In genomic region chr1:58358958-58359901, GRCm38 (mm10) we compare ENCODE assay signal across 8 mouse cellular contexts. TPM values are rescaled to one million over a fixed set of nuclear protein-coding genes. Genes with fewer than 3 reads are reported as not detected.
A peak's percentile ranks its signal among the peaks of the same experiment; 100 is the strongest.
DNase-seq lines count a peak whose midpoint lies in the region; ATAC-seq and TF ChIP-seq lines count a peak whose summit lies in the region.

No protein-coding gene starts in this region.

- DNase-seq in 416B (ENCODE audit: low read depth) = peak; percentile 94
- DNase-seq in Patski (ENCODE audit: low read depth, low spot score) = peak; percentile 59
- peak; percentile 21 to 58 for DNase-seq in gastrocnemius, adult 8-10 months (ENCODE audit: low spot score in 2 of 2)
- DNase-seq in layer of hippocampus, adult 9-10 months (ENCODE audit: low spot score) = peak; percentile 7
- no peak for DNase-seq in kidney, postnatal 36 days
- DNase-seq in thymus, postnatal 0 days (ENCODE audit: low spot score) = no peak
- no peak for DNase-seq in natural killer cell, adult 2 months (ENCODE audit: low spot score in 2 of 2)

- CTCF ChIA-PET in Patski (lab: Charles Lee) = no interaction called here

- peak overlapping the region; percentile 88 for H3K27ac ChIP-seq in olfactory bulb, adult 2 months (ENCODE audit: insufficient read depth, low read depth, low read length)

- WGBS in olfactory bulb, adult 2 months = 64% methylated on average over 19 of the region's 19 CpGs

- POLR2A ChIA-PET in Patski (lab: Charles Lee) = no interaction called here

- H3K27me3 ChIP-seq in Patski = no peaks in the 10 kb centered on the region

- TF ChIP-seq POLR2A in olfactory bulb, adult 2 months (IDR thresholded peaks at IDR 0.05; ENCODE audit: insufficient read depth, low read depth, low read length) = no peak

- peak; percentile 98 for ATAC-seq in Patski

- H3K4me1 ChIP-seq in olfactory bulb, adult 2 months (ENCODE audit: control insufficient read depth, insufficient read depth, low read length) = peaks cover 9% of the 10 kb centered on the region; the same call in 1 of the 2 replicates

- TF ChIP-seq CTCF in Patski (IDR thresholded peaks at IDR 0.05) = no peak
- TF ChIP-seq CTCF in olfactory bulb, adult 2 months (IDR thresholded peaks at IDR 0.05; ENCODE audit: insufficient read depth, low read depth, low read length) = no peak

- in situ Hi-C loops in Patski (cut with MboI; ENCODE audit: low pct_unique_long_range_greater_than_20kb) = no loop called here

- no peak overlapping the region for H3K4me3 ChIP-seq in olfactory bulb, adult 2 months (ENCODE audit: insufficient read depth, low read depth, low read length)

RNA-seq across cellular contexts. Expression of gene Bzw1, which starts 33.5 kb away (rescaled TPM):
- polyA plus RNA-seq in Patski (2021) = 205 TPM
- total RNA-seq in gastrocnemius, adult 8-10 months (2022) = 10 to 100 TPM; 37.6 to 46.4 (median 43.5) TPM
- polyA plus RNA-seq in olfactory bulb, adult 2 months (2012; ENCODE audit: insufficient read depth, insufficient read length, low replicate concordance, missing spikeins) = 105 and 158 TPM in 2 replicates
- 437 and 440 TPM in 2 replicates for polyA plus RNA-seq in thymus, postnatal 0 days (2015; fragmentation: Nextera tagmentation; extraction: Ambion mirVana)

Comparison
In these comparisons a context has a peak if more than half of its experiments do, and no peak if none do; other contexts are left out.
1. DNase-seq: peak in 416B (single experiment), Patski (single experiment), gastrocnemius, adult 8-10 months (2 of 2) and layer of hippocampus, adult 9-10 months (single experiment); none in kidney, postnatal 36 days (0 of 2), thymus, postnatal 0 days (single experiment) and natural killer cell, adult 2 months (0 of 2).